Mouse (Mus musculus): ENCODE results near the gene Sorl1.

The Sorl1 gene

GRCm38 (mm10) chr9:42004140-42004539 lies 120.0 kb downstream of the Sorl1 start:
- no peak for DNase-seq (ENCODE audit: low spot score)

GRCm38 (mm10) chr9:41999498-42000473 lies 124.3 kb downstream of the Sorl1 start:
- no peak for DNase-seq (ENCODE audit: low spot score)

GRCm38 (mm10) chr9:41995278-41995677 lies 128.8 kb downstream of the Sorl1 start:
- DNase-seq (ENCODE audit: low spot score), result no peak

GRCm38 (mm10) chr9:41993821-41994220 lies 130.3 kb downstream of the Sorl1 start:
- no peak for DNase-seq (ENCODE audit: low spot score)

GRCm38 (mm10) chr9:41992841-41993240 lies 131.3 kb downstream of the Sorl1 start:
- DNase-seq (ENCODE audit: low spot score), result no peak

GRCm38 (mm10) chr9:41985636-41986035 lies 138.5 kb downstream of the Sorl1 start:
- DNase-seq (ENCODE audit: low spot score), result no peak

GRCm38 (mm10) chr9:41985052-41985451 lies 139.0 kb downstream of the Sorl1 start:
- no peak for DNase-seq (ENCODE audit: low spot score)

- no peak for DNase-seq (ENCODE audit: low spot score)
These were observed 139.8 kb downstream of the Sorl1 start for GRCm38 (mm10) chr9:41984306-41984705.

GRCm38 (mm10) chr9:41983286-41983685 lies 140.8 kb downstream of the Sorl1 start:
- DNase-seq (ENCODE audit: low spot score), result no peak

GRCm38 (mm10) chr9:41982760-41983159 lies 141.3 kb downstream of the Sorl1 start:
- DNase-seq (ENCODE audit: low spot score), result no peak

- no peak for DNase-seq (ENCODE audit: low spot score)
These were observed 142.1 kb downstream of the Sorl1 start for GRCm38 (mm10) chr9:41982023-41982422.

GRCm38 (mm10) chr9:41981306-41981705 lies 142.8 kb downstream of the Sorl1 start:
- DNase-seq (ENCODE audit: low spot score), result no peak

GRCm38 (mm10) chr9:41980796-41981195 lies 143.3 kb downstream of the Sorl1 start:
- no peak for DNase-seq (ENCODE audit: low spot score)

GRCm38 (mm10) chr9:41978366-41978765 lies 145.7 kb downstream of the Sorl1 start:
- no peak for DNase-seq (ENCODE audit: low spot score)

GRCm38 (mm10) chr9:41975968-41976367 lies 148.1 kb downstream of the Sorl1 start:
- no peak for DNase-seq (ENCODE audit: low spot score)

GRCm38 (mm10) chr9:41974661-41975060 lies 149.4 kb downstream of the Sorl1 start:
- no peak for DNase-seq (ENCODE audit: low spot score)

- DNase-seq (ENCODE audit: low spot score), result peak; percentile 84
These were observed 150.1 kb downstream of the Sorl1 start for GRCm38 (mm10) chr9:41973775-41974657.

- DNase-seq (ENCODE audit: low spot score), result no peak
These were observed 154.1 kb downstream of the Sorl1 start for GRCm38 (mm10) chr9:41969961-41970360.

- no peak for DNase-seq (ENCODE audit: low spot score)
These were observed 155.2 kb downstream of the Sorl1 start for GRCm38 (mm10) chr9:41968673-41969460.

- no peak for DNase-seq (ENCODE audit: low spot score)
These were observed 162.8 kb downstream of the Sorl1 start for GRCm38 (mm10) chr9:41961274-41961673.

GRCm38 (mm10) chr9:41958282-41958681 lies 165.8 kb downstream of the Sorl1 start:
- no peak for DNase-seq (ENCODE audit: low spot score)

- DNase-seq (ENCODE audit: low spot score), result peak; percentile 80
These were observed 170.6 kb downstream of the Sorl1 start for GRCm38 (mm10) chr9:41953486-41953885.
